Mouse (Mus musculus) embryonic facial prominence, embryonic 14.5 days (tissue): ENCODE measurements around the gene Ebp. TPM values are rescaled to one million over a fixed set of nuclear protein-coding genes. Genes with fewer than 3 reads are reported as not detected.

ENCODE experiments used
- ATAC-seq: fragments of 200-750 bp; cut with Nextera tagmentation; 2 replicates; pipeline ENCODE4 v1.8.0; 2017; ENCODE audit warnings: low read depth, moderate number of reproducible peaks, moderate TSS enrichment
- DNase-seq: peaks from one replicate; pipeline ENCODE4 v3.0.0-alpha.2; 2015; ENCODE audit warnings: low spot score
- H3K27ac ChIP-seq: fragments of 300-500 bp; sonication (generic); replicated peaks from 2 replicates; pipeline ENCODE4 v1.5.1; 2014; ENCODE audit warnings: low read depth, mild to moderate bottlenecking, low read length, moderate library complexity
- H3K27me3 ChIP-seq: fragments of 300-500 bp; sonication (generic); replicated peaks from 2 replicates; pipeline ENCODE4 v1.6.1; 2014; ENCODE audit warnings: low read length; ENCODE audit not compliant: control insufficient read depth, insufficient read depth
- H3K36me3 ChIP-seq: fragments of 300-500 bp; sonication (generic); 2 replicates; pipeline ENCODE4 v1.6.1; 2014; ENCODE audit warnings: low read length, mixed read lengths; ENCODE audit not compliant: control insufficient read depth, insufficient read depth
- H3K4me1 ChIP-seq: fragments of 300-500 bp; sonication (generic); 2 replicates; pipeline ENCODE4 v1.6.1; 2014; ENCODE audit warnings: antibody characterized with exemption, low read length; ENCODE audit not compliant: control insufficient read depth, insufficient read depth
- H3K4me2 ChIP-seq: fragments of 300-500 bp; sonication (generic); 2 replicates; pipeline ENCODE4 v1.6.1; 2014; ENCODE audit warnings: low read depth, mild to moderate bottlenecking, low read length, moderate library complexity, mixed read lengths
- H3K4me3 ChIP-seq: fragments of 300-500 bp; sonication (generic); 2 replicates; pipeline ENCODE4 v1.5.1; 2014; ENCODE audit warnings: low read depth, mild to moderate bottlenecking, low read length
- H3K9ac ChIP-seq: fragments of 300-500 bp; sonication (generic); 2 replicates; pipeline ENCODE4 v1.6.1; 2014; ENCODE audit warnings: low read depth, mild to moderate bottlenecking, low read length, moderate library complexity, mixed read lengths
- H3K9me3 ChIP-seq: fragments of 300-500 bp; sonication (generic); 2 replicates; pipeline ENCODE4 v1.6.1; 2016; ENCODE audit warnings: low read length; ENCODE audit not compliant: control insufficient read depth
- WGBS: fragments of 180-500 bp; shearing (Covaris S2); extraction: QIAGEN DNeasy Blood & Tissue Kit; methylation state at CpG from one replicate; pipeline ENCODE4 v1.1.7; 2014; 5-methylcytosine and 5-hydroxymethylcytosine counted together
- polyA plus RNA-seq: library from polyadenylated mRNA; unstranded; fragments of >200 nt; fragmentation: Nextera tagmentation; extraction: Ambion mirVana; gene quantifications from 2 replicates; pipeline ENCODE4 v1.2.1, GENCODE M21; 2014

The Ebp gene
- polyA plus RNA-seq, 1 experiment from 2014 or later: 31.4 TPM

GRCm38 (mm10) chrX:8218114-8218513 is 24.8 kb upstream of the Ebp start:
- Histone ChIP-seq H3K9me3 (no peaks in the 10 kb centered on the region), H3K27me3 (no peaks in the 10 kb centered on the region), H3K4me1 (no peaks in the 10 kb centered on the region), H3K4me3 (no peak overlapping the region), H3K4me2 (no peak overlapping the region), H3K36me3 (no peaks in the 10 kb centered on the region), H3K9ac (no peak overlapping the region), H3K27ac (no peak overlapping the region)
- ATAC-seq: no peak
- DNase-seq: no peak
- WGBS: 46% methylated on average over 2 of the region's 2 CpGs

GRCm38 (mm10) chrX:8217383-8217782 is 24.1 kb upstream of the Ebp start:
- ATAC-seq: no peak
- no peaks in the 10 kb centered on the region for H3K9me3 ChIP-seq
- no peak for DNase-seq
- H3K4me1 ChIP-seq: no peaks in the 10 kb centered on the region
- no peak overlapping the region for H3K4me2 ChIP-seq
- no peak overlapping the region for H3K4me3 ChIP-seq
- no peaks in the 10 kb centered on the region for H3K27me3 ChIP-seq
- no peak overlapping the region for H3K27ac ChIP-seq
- no peak overlapping the region for H3K9ac ChIP-seq
- no peaks in the 10 kb centered on the region for H3K36me3 ChIP-seq
- WGBS: 41% methylated on average over 6 of the region's 6 CpGs

GRCm38 (mm10) chrX:8211490-8212207 is 18.3 kb upstream of the Ebp start:
- Histone ChIP-seq H3K4me1 (no peaks in the 10 kb centered on the region), H3K4me3 (no peak overlapping the region), H3K9me3 (no peaks in the 10 kb centered on the region), H3K36me3 (no peaks in the 10 kb centered on the region), H3K27me3 (no peaks in the 10 kb centered on the region), H3K4me2 (no peak overlapping the region), H3K27ac (no peak overlapping the region), H3K9ac (no peak overlapping the region)
- DNase-seq (no peak), ATAC-seq (no peak)
- 72% methylated on average over 7 of the region's 7 CpGs for WGBS

GRCm38 (mm10) chrX:8209720-8210119 is 16.4 kb upstream of the Ebp start:
- Histone ChIP-seq H3K27me3 (no peaks in the 10 kb centered on the region), H3K4me2 (no peak overlapping the region), H3K4me3 (no peak overlapping the region), H3K27ac (no peak overlapping the region), H3K9me3 (no peaks in the 10 kb centered on the region), H3K4me1 (no peaks in the 10 kb centered on the region), H3K9ac (no peak overlapping the region), H3K36me3 (no peaks in the 10 kb centered on the region)
- no peak for ATAC-seq
- no peak for DNase-seq
- 77% methylated on average over 2 of the region's 2 CpGs for WGBS

GRCm38 (mm10) chrX:8207224-8207623 is 13.9 kb upstream of the Ebp start:
- WGBS: 33% methylated on average over 4 of the region's 4 CpGs

GRCm38 (mm10) chrX:8206694-8207197 is 13.4 kb upstream of the Ebp start:
- H3K4me3 ChIP-seq: peak overlapping the region; percentile 51
- peak overlapping the region; percentile 64 for H3K4me2 ChIP-seq
- peak overlapping the region; percentile 42; the same call in 1 of the 2 replicates for H3K9ac ChIP-seq
- no peak for DNase-seq
- no peaks in the 10 kb centered on the region for H3K36me3 ChIP-seq
- ATAC-seq: no peak
- 13% methylated on average over 11 of the region's 11 CpGs for WGBS
- no peak overlapping the region for H3K27ac ChIP-seq
- no peaks in the 10 kb centered on the region for H3K4me1 ChIP-seq
- no peaks in the 10 kb centered on the region for H3K27me3 ChIP-seq
- H3K9me3 ChIP-seq: no peaks in the 10 kb centered on the region

More at GRCm38 (mm10) chrX:8207224-8207623, 13.9 kb upstream of the Ebp start:
- H3K36me3 ChIP-seq: no peaks in the 10 kb centered on the region
- H3K27ac ChIP-seq: no peak overlapping the region
- no peak overlapping the region for H3K9ac ChIP-seq
- no peaks in the 10 kb centered on the region for H3K9me3 ChIP-seq
- H3K4me1 ChIP-seq: no peaks in the 10 kb centered on the region
- ATAC-seq (no peak), DNase-seq (peak; percentile 1)
- H3K27me3 ChIP-seq: no peaks in the 10 kb centered on the region
- H3K4me3 ChIP-seq: no peak overlapping the region
- peak overlapping the region; percentile 64 for H3K4me2 ChIP-seq

GRCm38 (mm10) chrX:8206015-8206693 is 12.8 kb upstream of the Ebp start, which contains the start of gene Porcn:
Porcn (minus strand) TSS chrX:8206525.
- WGBS: 20% methylated on average over 37 of the region's 46 CpGs
- Histone ChIP-seq H3K27me3 (no peaks in the 10 kb centered on the region), H3K27ac (no peak within 1 kb of the TSS), H3K4me3 (peak within 1 kb of the TSS; percentile 51), H3K4me2 (peak within 1 kb of the TSS; percentile 64), H3K4me1 (no peaks in the 10 kb centered on the region), H3K9me3 (no peaks in the 10 kb centered on the region), H3K36me3 (no peaks in the 10 kb centered on the region), H3K9ac (peak within 1 kb of the TSS; percentile 68)
- peak; percentile 92 for DNase-seq
- peak; percentile 97 for ATAC-seq

- Histone ChIP-seq H3K9ac (no peak overlapping the region), H3K4me3 (peak overlapping the region; percentile 51), H3K4me2 (peak overlapping the region; percentile 64), H3K27ac (no peak overlapping the region), H3K27me3 (no peaks in the 10 kb centered on the region), H3K4me1 (no peaks in the 10 kb centered on the region), H3K36me3 (no peaks in the 10 kb centered on the region), H3K9me3 (no peaks in the 10 kb centered on the region)
- ATAC-seq (no peak), DNase-seq (no peak)
- WGBS: 47% methylated on average over 7 of the region's 7 CpGs
Observed at GRCm38 (mm10) chrX:8205551-8205950, 12.2 kb upstream of the Ebp start.
